Mouse (Mus musculus): ENCODE data around the gene Gimap7.
"Not testable (repeated sequence)": the region's sequence is repeated elsewhere in the genome, so short reads cannot be mapped to it uniquely, and the experiment has no call there.

Gene Gimap7

GRCm38 (mm10) chr6:48718455-48718854 lies at the start of gene Gimap7, which contains the start of gene Gm28053:
Gimap7 (plus strand) TSS chr6:48718621.
Gm28053 (plus strand) TSS chr6:48718607.
- DNase-seq (ENCODE audit: low read depth in 1 of 2, low spot score in 2 of 2), result no peak

GRCm38 (mm10) chr6:48669446-48669969 lies 48.9 kb upstream of the Gimap7 start:
- DNase-seq (ENCODE audit: low read depth in 1 of 2, low spot score in 2 of 2), result no peak

GRCm38 (mm10) chr6:48674291-48675058 lies 43.9 kb upstream of the Gimap7 start:
- no peak for DNase-seq (ENCODE audit: low read depth in 1 of 2, low spot score in 2 of 2)

- DNase-seq (ENCODE audit: low read depth in 1 of 2, low spot score in 2 of 2), result no peak
These were observed 43.0 kb upstream of the Gimap7 start for GRCm38 (mm10) chr6:48675400-48675930.

- DNase-seq (ENCODE audit: low read depth in 1 of 2, low spot score in 2 of 2), result no peak
These were observed 42.2 kb upstream of the Gimap7 start, which contains the start of gene Gimap9 for GRCm38 (mm10) chr6:48675931-48676859. Gimap9 (plus strand) TSS chr6:48676129.

GRCm38 (mm10) chr6:48676860-48677415 lies 41.5 kb upstream of the Gimap7 start:
- DNase-seq (ENCODE audit: low read depth in 1 of 2, low spot score in 2 of 2), result no peak

- no peak for DNase-seq (ENCODE audit: low read depth in 1 of 2, low spot score in 2 of 2)
These were observed 40.7 kb upstream of the Gimap7 start for GRCm38 (mm10) chr6:48677492-48678345.

GRCm38 (mm10) chr6:48678391-48678790 lies 40.0 kb upstream of the Gimap7 start:
- no peak for DNase-seq (ENCODE audit: low read depth in 1 of 2, low spot score in 2 of 2)

- no peak for DNase-seq (ENCODE audit: low read depth in 1 of 2, low spot score in 2 of 2)
These were observed 38.7 kb upstream of the Gimap7 start for GRCm38 (mm10) chr6:48679701-48680100.

- DNase-seq (ENCODE audit: low read depth in 1 of 2, low spot score in 2 of 2), result no peak
These were observed 38.0 kb upstream of the Gimap7 start for GRCm38 (mm10) chr6:48680421-48680820.

- DNase-seq (ENCODE audit: low read depth in 1 of 2, low spot score in 2 of 2), result no peak
These were observed 36.8 kb upstream of the Gimap7 start for GRCm38 (mm10) chr6:48681472-48682090.

- DNase-seq (ENCODE audit: low read depth in 1 of 2, low spot score in 2 of 2), result no peak
These were observed 36.1 kb upstream of the Gimap7 start for GRCm38 (mm10) chr6:48682271-48682670.

- DNase-seq (ENCODE audit: low read depth in 1 of 2, low spot score in 2 of 2), result not testable (repeated sequence)
These were observed 35.1 kb upstream of the Gimap7 start for GRCm38 (mm10) chr6:48683263-48683821.

GRCm38 (mm10) chr6:48684319-48684718 lies 34.1 kb upstream of the Gimap7 start, which contains the start of gene Gimap4:
Gimap4 (plus strand) TSS chr6:48684549.
- no peak for DNase-seq (ENCODE audit: low read depth in 1 of 2, low spot score in 2 of 2)

- no peak for DNase-seq (ENCODE audit: low read depth in 1 of 2, low spot score in 2 of 2)
These were observed 33.6 kb upstream of the Gimap7 start for GRCm38 (mm10) chr6:48684806-48685205.

- DNase-seq (ENCODE audit: low read depth in 1 of 2, low spot score in 2 of 2), result no peak
These were observed 33.2 kb upstream of the Gimap7 start for GRCm38 (mm10) chr6:48685251-48685650.

GRCm38 (mm10) chr6:48685694-48686665 lies 32.4 kb upstream of the Gimap7 start:
- no peak for DNase-seq (ENCODE audit: low read depth in 1 of 2, low spot score in 2 of 2)

GRCm38 (mm10) chr6:48687077-48687476 lies 31.3 kb upstream of the Gimap7 start:
- no peak for DNase-seq (ENCODE audit: low read depth in 1 of 2, low spot score in 2 of 2)
